Mouse (Mus musculus) R1 (cell line): Measurements from ENCODE around the gene Grifin.

ENCODE experiments used
- DNase-seq: peaks from one replicate; pipeline ENCODE4 v3.0.0-alpha.2; 2018; ENCODE audit warnings: low read depth, low spot score

The Grifin gene

DNA sequence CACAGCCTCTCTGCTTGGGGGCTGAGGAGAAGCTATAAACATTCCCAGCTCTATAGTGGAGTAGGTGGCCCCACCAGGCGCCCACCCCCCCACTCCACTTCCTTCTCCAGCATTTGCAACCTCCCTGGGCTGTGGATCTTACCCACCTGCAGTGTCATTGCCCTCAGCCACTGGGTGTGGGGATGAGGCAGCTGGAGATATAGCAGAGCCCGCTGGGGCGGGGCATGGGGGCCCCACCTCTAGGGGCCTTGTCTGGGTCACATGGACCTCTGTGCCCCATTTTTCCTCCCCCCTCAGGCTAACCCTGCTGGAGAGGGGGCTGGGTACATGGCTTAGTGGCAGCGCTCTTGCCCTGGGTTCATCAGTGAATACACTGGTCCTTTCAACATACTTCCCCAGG is at the start of gene Grifin:
Grifin (minus strand) TSS at position 176 of the 400 bp plus-strand sequence.
- DNase-seq = no peak

DNA sequence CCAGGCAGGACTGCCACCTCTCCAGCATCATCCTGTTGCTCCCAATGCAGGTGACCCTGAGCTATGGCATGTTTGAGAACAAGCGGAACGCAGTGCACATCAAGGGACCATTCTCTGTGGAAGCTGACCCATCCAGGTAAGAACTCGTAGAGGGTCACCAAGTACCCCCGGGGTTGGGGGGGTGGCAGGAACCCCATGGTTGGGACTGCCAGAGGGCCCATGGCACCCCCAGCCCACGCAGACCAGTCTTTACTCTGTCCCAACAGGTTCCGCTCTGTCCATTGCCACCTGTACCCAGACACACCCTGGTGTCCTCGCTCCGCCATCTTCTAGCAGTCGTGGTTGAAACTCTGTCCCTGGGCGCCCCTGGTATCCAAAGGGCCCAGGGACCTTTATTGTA is 49.3 kb upstream of the Grifin start:
- DNase-seq = no peak

DNA sequence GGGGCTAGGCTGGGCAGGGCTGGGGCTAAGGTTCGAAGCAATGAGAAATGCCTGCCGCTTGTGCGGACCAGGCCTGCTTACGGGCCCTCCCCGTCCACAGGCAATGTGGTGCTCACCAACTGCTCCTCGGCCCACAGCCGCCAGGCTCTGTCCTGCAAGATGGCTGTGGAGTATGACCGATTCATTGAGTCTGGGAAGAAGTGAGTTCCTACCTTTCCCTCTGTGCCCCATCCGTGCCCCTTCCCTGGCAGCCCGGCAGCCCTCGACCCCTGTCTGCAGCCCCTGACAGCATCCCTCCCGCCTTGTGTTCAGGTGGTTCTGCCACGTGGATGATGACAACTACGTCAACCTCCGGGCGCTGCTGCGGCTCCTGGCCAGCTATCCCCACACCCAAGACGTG is 47.3 kb upstream of the Grifin start:
- DNase-seq = no peak

DNA sequence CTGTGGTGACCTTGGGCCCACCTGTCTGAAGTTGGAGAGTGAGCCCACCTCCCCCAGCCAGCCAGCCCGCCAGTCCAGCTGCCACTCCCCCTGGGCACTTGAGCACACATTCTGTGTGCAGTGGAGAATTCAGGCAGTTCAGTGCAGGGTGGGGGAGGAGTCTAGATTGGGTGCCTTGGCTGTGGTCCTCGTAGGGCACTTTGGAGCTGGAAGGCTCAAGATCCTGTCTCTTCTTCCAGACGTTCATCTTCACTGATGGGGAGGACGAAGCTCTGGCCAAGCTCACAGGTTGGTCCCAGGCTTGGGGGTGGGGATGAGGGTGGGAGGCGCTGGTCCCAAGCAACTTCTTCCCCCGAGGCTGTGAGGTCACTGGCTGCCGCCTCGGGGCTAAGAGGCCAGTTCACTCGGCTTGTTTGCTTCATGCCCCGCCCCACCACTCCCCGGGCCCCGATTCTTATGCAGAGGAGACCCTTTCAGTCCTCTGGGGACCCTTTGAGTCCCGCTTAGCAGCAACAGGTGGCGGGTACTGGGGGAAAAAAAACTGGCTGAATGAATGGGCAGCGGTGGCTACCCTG is 46.8 kb upstream of the Grifin start:
- DNase-seq = peak; percentile 78

DNA sequence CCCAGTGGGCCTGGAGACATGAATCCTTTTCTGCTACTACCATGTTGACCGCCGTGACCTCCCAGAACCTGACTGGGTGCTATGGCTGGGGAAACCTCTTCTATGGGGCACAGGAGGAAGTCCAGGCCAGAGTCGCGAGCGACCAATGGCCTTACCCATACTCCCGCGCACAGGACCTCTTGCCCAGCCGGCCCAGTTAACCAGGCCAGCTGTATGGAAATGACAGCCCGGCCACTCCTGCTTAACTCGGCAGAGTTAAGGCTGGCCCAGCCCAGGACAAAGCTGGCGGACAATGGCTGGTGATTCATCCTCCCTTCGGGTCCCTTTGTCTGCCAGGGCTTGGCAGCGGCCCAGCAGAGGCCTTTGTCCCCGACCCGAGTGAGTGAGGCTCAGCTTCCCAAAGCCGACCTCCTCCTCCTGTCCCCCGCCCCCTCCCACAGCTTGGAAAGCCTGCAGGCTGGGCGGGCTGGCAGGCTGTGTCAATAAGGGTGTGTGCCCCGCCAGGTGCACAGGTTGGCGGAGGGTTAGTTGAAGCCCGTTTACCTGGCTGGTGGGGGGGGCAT is 46.2 kb upstream of the Grifin start:
- peak; percentile 62 for DNase-seq

DNA sequence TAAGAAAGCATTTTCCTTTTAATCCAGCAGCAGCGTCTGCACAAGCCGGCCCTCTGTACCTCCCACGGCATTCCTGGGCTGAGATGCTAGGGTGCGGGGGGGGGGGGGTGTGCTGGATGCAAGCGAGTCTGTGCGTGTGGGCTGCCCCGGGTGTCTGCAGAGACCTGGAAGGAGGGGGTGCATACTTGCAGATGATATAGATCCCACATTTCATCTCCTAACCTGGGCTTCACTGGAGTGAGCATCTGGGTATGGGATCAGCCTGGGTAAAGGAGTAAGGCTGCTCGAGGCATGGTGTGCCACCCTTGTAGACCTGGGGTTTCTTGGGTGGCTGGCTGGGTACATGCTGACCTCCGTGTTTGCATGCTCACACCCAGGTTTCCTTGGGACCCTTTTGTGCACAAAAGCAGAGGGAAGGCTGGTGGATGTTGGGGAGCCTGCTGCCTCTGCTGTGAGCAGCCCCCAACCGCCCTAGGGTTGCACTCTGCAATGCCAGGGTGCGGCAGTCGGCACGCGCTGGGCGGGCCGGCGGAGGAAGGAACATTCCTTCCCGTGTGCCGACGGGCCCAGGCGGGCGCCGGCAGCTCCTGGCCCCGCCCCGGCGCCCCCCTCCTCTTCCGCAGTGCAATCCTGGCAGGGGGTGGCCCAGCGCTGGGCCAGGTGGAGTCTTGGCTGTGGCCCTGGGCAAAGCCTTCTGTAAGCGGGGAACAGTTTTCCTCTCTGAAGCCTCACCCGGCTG is 45.6 kb upstream of the Grifin start:
- peak; percentile 29 for DNase-seq

DNA sequence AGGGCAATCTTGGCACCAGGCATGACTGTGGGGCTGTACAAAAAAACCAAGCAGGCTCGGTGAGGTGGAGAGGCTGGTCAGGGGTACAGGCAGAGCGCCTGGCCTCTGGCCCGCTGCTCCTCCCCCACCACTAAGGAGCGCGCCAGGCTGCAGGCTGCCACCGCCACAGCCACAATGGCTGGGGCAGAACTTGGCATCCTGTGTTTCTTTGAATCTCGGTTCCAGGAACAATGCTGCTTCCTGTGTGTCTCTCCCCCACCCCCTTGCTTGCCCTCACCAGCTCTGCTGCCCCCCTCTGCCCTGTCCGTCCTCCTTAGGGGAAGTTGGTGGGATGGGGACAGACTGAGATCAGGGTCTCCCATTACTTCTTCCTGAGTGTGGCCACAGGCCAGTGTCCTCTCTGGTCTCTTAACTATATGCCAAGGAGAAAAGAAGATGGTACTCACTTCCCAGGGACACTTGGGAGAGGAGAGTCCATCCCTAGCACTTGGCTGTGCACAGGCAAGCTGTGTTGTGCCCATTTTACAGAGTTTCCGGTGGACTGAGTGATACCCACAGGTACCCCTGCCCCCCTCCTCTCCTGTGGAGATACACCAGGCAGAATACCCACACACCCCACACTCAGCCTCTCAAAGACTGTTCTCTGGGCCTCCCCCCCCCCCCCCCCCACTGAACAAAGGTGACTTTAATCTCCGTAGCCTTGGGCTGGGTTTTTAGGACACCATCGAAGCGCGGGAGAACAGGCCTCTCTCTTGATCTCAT is 44.8 kb upstream of the Grifin start:
- DNase-seq = no peak

DNA sequence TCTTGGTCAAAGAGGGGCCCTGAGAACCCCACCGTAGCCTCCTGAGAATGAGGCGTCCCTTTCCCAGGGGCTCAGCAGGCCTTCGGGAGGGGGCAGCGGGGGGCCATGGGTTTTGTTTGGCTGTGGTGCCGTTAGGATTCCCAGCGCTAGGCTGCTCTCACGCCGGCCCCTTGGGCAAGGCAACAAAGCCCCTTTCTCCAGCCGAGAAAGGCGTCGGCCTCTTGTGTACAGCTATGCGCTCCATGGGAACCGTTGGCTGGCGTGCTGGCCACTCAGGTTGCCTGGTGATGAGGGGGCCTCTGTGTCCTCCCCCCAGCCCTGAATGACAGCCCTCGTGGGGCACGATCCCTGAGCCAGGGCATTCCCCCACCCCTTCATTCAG is 43.8 kb upstream of the Grifin start:
- DNase-seq = no peak

DNA sequence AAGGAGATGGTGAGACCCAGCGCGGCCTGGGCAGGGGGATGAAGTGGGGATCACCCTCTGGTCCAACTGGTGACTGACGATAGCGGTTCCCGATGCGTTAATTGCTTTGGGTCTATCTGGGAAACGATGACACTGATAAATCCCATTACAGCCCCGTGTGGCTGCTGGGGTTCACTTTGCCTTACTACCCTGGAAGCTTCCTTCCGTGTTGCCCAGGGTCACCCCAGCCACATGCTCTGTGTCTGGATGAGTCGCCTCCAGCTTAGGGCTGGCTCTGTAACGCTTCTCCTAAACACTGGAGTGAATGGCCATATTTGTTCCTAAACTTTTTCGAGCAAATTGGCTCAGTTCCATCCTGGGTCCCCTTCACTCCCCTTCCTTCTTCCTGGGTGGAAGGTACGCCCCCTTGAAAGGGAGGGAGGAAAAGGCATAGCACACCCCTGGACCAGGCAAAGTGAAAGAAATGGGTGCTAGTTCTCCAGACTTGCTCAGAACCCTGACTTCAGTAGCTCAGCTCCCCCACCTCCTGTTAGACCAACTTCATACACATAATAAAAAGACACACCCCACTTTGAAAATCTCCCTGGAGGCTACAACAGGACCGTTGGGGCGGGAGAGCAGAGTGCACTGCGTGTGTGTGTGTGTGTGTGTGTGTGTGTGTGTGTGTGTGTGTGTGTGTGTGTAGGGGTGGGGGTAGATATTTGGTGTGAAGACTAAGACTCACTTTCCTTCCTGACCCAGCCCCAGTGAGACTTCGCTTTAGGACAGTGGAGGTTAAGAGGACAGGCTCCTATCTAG is 43.2 kb upstream of the Grifin start:
- DNase-seq = peak; percentile 21

DNA sequence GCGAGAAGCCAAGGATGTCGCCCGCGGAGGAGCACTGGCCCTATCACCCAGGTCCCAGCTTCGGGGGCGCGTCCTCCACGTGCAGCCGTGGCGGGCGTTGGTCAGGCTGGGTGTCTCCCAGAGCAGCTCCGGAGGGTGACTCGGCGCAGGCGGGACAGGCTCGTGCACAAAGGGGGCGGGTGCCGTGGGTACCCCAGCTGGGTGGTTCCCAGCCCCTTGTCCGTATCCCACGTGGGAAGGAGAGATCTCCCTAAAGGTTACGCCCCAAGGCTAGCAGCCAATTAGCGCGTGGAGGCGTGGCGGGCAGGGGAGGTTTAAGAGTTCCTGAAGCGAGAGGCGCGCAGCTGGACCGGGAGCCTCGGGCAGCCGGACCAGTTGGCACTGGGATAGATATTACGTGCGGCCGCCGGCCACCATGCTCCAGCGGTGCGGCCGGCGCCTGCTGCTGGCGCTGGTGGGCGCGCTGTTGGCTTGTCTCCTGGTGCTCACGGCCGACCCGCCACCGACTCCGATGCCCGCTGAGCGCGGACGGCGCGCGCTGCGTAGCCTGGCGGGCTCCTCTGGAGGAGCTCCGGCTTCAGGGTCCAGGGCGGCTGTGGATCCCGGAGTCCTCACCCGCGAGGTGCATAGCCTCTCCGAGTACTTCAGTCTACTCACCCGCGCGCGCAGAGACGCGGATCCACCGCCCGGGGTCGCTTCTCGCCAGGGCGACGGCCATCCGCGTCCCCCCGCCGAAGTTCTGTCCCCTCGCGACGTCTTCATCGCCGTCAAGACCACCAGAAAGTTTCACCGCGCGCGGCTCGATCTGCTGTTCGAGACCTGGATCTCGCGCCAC is 42.3 kb upstream of the Grifin start, which contains the start of gene Lfng:
Lfng (plus strand) TSS at position 320 of the 835 bp plus-strand sequence.
- DNase-seq = peak; percentile 94

DNA sequence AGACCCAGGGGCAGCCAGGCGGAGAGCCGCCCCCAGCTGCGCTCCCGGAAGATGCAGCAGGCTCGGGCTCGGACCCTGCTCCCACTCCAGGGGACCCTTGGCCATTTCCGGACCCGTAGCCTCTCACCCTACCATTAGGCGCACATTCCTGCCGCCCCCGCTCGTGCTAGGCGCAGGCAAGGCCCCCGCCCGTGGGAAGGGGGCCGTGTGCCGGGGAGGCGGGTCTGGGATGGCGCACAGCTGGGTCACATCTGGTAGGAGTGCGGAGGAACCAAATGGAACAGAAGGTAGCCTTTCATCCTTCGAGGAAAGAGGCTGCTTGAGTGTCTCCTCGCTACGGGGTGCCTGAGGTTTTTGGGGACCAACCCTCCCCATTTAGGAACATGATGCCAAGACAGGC is 41.5 kb upstream of the Grifin start:
- peak; percentile 32 for DNase-seq

DNA sequence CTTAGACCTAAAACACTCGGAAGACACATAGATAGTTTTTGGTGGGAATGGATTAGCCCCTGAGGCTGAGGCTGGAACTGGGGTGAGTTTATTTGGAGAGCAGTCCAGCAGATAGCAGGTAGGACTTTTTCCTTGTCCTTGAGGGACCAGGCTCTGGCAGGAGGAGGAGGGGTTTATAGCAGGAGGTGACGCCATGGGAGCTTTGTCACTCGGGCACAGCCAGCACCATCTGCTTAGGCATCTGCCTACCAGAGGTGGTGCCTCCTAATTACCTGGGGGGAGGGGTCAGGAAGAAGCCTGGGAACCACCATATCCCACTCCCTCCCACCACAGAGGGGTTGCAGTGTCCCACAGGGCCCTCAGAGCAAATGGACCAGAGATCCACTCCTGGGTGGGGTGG is 40.4 kb upstream of the Grifin start:
- DNase-seq = no peak

DNA sequence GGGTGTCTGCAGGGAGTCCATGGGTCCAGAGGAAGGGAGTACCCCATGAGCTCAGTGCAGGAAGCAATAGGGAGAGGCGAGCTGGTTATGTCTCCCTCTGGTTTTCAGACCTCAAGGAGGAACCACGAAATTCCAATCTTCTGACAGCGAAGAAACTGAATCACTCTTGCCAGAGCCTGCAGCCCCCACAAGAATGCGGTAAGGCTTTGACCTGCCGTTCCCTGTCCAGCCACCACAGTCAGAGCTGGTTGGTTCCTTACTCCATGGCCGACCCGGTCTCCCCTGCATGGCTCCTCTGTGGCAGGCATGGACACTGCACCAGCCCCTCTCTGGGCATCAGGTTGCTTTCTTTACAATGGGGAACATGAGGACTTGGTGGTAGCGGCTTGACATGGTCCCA is 39.5 kb upstream of the Grifin start:
- DNase-seq = no peak

DNA sequence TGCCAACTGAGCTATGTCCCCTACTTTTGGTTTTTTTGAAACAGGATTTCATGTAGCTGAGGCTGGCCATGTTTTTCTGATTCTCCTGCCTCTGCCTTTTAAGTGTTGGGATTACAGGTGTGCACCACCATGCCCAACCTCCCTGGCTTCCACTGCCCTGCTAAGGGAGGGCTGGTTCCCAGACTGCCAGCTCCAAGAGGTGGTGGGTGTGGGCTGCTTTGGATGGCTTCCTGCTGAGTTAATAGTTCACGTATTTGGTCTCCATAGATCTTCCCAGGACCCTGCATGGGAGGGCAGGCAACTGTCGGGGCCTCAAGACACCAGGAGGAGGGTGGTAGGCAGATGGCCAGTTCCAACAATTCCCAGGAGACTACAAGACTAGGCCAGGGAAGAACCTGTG is 37.7 kb upstream of the Grifin start:
- DNase-seq = no peak

DNA sequence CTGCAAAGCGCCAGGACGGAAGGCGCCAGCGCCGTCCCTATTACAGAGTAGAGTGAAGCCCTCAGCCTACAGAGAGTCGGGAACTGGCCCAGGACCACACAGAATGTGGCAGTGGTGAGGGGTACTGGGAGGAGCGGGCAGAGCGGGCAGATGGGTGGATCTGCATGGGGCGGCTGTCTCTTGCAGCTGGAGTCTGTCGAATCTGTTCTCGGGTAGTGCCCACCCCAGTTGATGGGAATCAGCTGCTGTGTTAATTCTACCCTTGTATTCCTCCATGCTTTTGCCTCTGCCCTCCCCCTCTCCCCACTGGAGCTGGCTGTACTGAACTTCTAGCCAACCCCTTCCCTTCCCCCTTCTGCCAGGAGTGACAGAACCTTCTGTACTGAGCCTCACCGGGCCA is 36.8 kb upstream of the Grifin start:
- no peak for DNase-seq

DNA sequence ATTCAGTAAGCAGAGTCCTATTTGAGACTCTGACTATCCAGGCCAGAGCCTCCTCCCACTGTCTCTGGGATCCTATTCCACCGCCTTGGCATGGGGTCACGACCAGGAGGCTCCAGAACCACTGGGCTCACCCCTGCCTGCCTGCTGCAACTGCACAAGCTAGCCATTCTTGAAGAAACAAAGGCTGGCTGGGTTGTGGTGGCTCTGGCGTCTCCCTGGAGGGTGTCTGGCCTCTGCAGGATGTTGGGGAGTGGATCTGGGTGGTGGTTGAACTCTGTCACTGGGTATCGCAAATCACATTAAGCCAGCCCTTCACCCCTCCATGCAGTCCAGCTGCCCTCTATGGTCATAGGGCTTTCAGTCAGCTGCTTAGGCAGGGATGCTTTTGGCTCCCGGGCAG is 35.1 kb upstream of the Grifin start:
- DNase-seq = no peak

DNA sequence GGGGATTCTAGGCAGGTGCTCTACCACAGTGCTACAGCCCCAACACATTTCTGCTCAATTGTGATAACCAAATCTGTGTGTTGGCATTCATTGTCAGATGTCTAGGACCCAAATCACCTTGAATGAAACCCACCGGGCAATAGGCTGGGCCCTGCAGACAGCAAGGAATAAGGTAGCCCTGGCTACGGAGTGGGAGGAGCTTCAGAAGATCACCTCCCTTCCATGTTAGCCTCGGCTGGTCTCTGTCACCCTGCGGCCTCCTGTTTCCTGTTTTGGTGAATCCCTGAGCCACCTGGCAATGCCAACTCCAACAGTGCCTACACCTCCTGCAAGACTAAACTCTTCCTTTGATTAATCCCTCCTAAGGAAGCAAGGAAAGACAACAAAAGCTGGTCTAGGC is 32.9 kb upstream of the Grifin start:
- no peak for DNase-seq

DNA sequence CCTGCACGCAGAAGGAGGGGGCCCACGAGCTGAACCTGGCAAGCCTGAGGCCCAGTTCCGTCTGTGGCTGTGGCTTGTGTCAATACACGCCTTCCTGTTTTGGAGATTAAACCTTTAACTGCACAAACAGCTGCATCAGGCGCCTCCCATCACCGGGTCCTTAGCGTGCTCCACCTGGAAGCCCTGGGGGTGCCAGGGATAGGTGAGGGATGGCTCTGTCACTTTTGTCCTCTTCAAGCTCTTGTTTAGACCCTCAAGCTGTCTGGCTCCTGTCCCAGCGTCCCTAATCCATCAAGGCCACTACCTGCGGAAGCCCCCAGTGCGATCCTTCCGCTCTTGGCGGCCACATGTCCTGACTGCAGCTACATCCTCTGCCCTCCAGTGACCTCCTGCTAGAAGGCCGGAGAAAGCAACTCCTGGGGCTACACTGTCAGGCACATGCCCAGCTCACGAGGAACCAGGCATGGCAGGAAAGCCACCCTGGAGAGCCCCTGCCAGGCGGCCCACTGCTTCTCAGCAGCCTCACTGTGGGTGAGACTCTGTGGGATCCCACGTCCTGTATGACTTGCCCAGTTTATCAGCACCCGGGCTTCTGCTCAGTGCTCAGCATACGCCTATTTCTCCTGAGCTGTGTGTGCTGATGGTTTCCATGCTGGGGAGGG is 32.2 kb upstream of the Grifin start:
- no peak for DNase-seq

DNA sequence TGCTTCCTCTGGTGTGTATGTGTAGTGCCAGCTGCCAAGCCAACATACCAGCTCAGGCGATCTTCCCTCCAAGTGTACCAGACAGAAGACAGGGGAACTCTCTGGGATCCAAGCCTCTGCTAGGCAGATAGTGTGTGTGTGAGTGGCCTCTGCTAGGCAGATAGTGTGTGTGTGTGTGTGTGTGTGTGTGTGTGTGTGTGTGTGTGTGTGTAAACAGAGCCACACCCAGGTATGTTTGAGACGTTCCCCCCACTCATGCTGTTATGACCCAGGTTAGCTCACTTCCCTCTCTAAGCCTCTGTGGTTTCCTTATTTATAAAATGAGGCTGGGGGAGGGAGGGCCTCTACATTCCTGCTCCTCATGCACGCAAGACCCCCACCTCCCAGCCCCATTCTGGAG is 31.6 kb upstream of the Grifin start:
- no peak for DNase-seq

DNA sequence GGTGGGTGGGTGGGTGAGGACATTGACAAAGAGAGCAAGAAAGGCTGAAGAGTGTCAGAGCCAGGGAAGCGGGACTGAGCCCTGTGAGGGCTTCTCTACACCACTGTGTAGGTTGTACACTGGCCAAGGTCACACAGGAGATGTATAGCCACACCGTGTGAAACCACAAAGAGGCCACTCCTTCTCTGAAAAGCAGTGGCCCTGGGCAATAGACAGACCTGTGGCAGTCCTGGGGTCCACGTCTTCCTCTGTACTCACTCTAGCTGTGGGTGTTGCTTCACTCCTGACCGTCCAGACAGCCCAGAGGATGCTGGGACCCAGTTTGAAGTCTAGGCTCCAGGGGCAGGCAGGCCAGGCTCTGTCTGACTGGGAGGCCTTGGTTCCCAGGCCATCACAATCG is 30.0 kb upstream of the Grifin start:
- no peak for DNase-seq
